Mouse (Mus musculus) brain, embryonic 14.5 days (tissue): ENCODE measurements around the gene Podxl.

ENCODE experiments used
- CTCF ChIP-seq: fragments of 200-500 bp; IDR thresholded peaks from 2 replicates; pipeline ENCODE4 v1.5.1; 2012; ENCODE audit warnings: inconsistent platforms, mild to moderate bottlenecking, moderate library complexity, borderline replicate concordance; ENCODE audit not compliant: insufficient read depth, insufficient read length; ENCODE audit errors: extremely low read depth
- POLR2A ChIP-seq: fragments of 200-500 bp; IDR thresholded peaks from 2 replicates; pipeline ENCODE4 v1.6.1; 2012; ENCODE audit warnings: mild to moderate bottlenecking, inconsistent platforms, borderline replicate concordance; ENCODE audit not compliant: poor library complexity, insufficient read depth, insufficient read length, severe bottlenecking; ENCODE audit errors: extremely low read depth

DNA sequence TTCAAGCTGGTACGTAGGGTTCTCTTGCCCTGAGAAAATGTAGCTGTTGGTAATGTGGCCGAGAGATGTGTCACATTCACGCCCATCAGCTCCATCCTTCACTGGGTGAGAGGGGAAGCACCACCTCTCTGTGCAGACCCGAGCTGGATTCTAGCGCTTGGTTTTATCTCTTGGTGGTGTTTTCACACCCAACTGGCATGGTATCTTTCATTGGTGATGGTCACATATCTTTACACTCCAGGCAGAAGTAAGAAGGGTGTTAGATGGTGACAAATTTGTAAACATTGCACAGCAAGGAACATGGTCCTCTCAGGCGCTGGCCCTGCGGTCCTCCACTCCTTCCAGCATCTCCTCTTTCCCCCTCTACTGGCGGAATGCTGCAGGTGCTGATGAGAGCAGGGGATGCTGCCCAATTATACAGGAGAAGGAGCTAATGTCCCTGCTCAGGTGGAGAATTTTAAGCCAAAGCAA is 44.7 kb downstream of the Podxl start:
- TF ChIP-seq CTCF (peak; percentile 70), POLR2A (no peak)
